Comparison of ENCODE assay signal across 11 mouse cellular contexts in genomic region chr14:54609962-54610361, GRCm38 (mm10). TPM values are rescaled to one million over a fixed set of nuclear protein-coding genes. Genes with fewer than 3 reads are reported as not detected.
DNase-seq lines count a peak whose midpoint lies in the region; ATAC-seq and TF ChIP-seq lines count a peak whose summit lies in the region.
"Had no signal": no experiment of that assay in that cellular context is flagged by ENCODE, and none has a peak within 500 bp of the region (broad histone marks: within the 10 kb centered on the region; RNA-seq: fewer than 3 reads in every experiment).

No protein-coding gene starts in this region.

- H3K9me3 ChIP-seq in liver, embryonic 11.5 days (ENCODE audit: control insufficient read depth, low read length), result no peaks in the 10 kb centered on the region
- H3K9me3 ChIP-seq: embryonic facial prominence, embryonic 12.5 days; liver, embryonic 15.5 days had no signal

- no peak for TF ChIP-seq POLR2A in small intestine, adult 2 months (IDR thresholded peaks at IDR 0.05; ENCODE audit: low read depth, low read length)

- TF ChIP-seq CTCF in small intestine, adult 2 months (IDR thresholded peaks at IDR 0.05; ENCODE audit: extremely low read depth, insufficient read length, insufficient replicate concordance, low read depth, low read length), result 0 out of 2 replicates have a peak, but pooled peaks have one; percentile 25

- H3K4me3 ChIP-seq in liver, embryonic 11.5 days (ENCODE audit: low read depth, low read length), result no peak overlapping the region
- H3K4me3 ChIP-seq in small intestine, adult 2 months (ENCODE audit: low read depth, low read length), result no peak overlapping the region
- H3K4me3 ChIP-seq: embryonic facial prominence, embryonic 12.5 days; liver, embryonic 15.5 days had no signal

- DNase-seq in adrenal gland, postnatal 14 days, result peak; percentile 62
- no peak for DNase-seq in adrenal gland, postnatal 4 days (ENCODE audit: low spot score in 2 of 2)
- DNase-seq in liver, result peak; percentile 34
- DNase-seq in liver, embryonic 11.5 days (ENCODE audit: low spot score), result no peak
- peak; percentile 61 for DNase-seq in embryo, embryonic 10.5 days (ENCODE audit: low spot score)
- no peak for DNase-seq in right cerebral cortex, postnatal 25 days
- no peak for DNase-seq in frontal cortex, adult 2 months (ENCODE audit: extremely low spot score in 1 of 2, low spot score in 1 of 2)

- no peak overlapping the region for H3K9ac ChIP-seq in liver, embryonic 11.5 days (ENCODE audit: low read depth, low read length)
- H3K9ac ChIP-seq: embryonic facial prominence, embryonic 12.5 days; liver, embryonic 15.5 days had no signal

- no peaks in the 10 kb centered on the region for H3K27me3 ChIP-seq in liver, embryonic 11.5 days (replicated peaks; ENCODE audit: control insufficient read depth, insufficient read depth, low read length)
- H3K27me3 ChIP-seq in small intestine, adult 2 months (ENCODE audit: control insufficient read depth, insufficient read depth, low read length), result no peaks in the 10 kb centered on the region
- H3K27me3 ChIP-seq: embryonic facial prominence, embryonic 12.5 days; liver, embryonic 15.5 days had no signal

- no peak for ATAC-seq in liver, embryonic 11.5 days (replicated peaks; ENCODE audit: low FRiP score)

- WGBS in liver, embryonic 11.5 days, result 71% methylated on average over 4 of the region's 4 CpGs
- 69% methylated on average over 4 of the region's 4 CpGs for WGBS in small intestine, adult 2 months

- no peak overlapping the region for H3K27ac ChIP-seq in liver, embryonic 11.5 days (ENCODE audit: low read depth, low read length)
- no peak overlapping the region for H3K27ac ChIP-seq in small intestine, adult 2 months (ENCODE audit: insufficient read depth, low read depth, low read length)
- H3K27ac ChIP-seq: embryonic facial prominence, embryonic 12.5 days; liver, embryonic 15.5 days had no signal

- no peaks in the 10 kb centered on the region for H3K4me1 ChIP-seq in liver, embryonic 11.5 days (replicated peaks; ENCODE audit: control insufficient read depth, insufficient read depth, low read length)
- H3K4me1 ChIP-seq in small intestine, adult 2 months (ENCODE audit: control insufficient read depth, insufficient read depth, insufficient read length, low read length), result no peaks in the 10 kb centered on the region; the same call in 1 of the 2 replicates
- H3K4me1 ChIP-seq: embryonic facial prominence, embryonic 12.5 days had no signal

- peaks cover 16% of the 10 kb centered on the region for H3K36me3 ChIP-seq in liver, embryonic 11.5 days (ENCODE audit: control insufficient read depth, insufficient read depth, low read length)
- H3K36me3 ChIP-seq in small intestine, adult 2 months (ENCODE audit: control insufficient read depth, insufficient read depth, low read length), result peaks cover 16% of the 10 kb centered on the region

- H3K4me2 ChIP-seq in liver, embryonic 11.5 days, result no peak overlapping the region
- H3K4me2 ChIP-seq: embryonic facial prominence, embryonic 12.5 days; liver, embryonic 15.5 days had no signal

RNA-seq across cellular contexts. Expression of gene 4931414P19Rik, which starts 4.2 kb away (rescaled TPM):
- 5.4 and 6.2 TPM in 2 replicates for total RNA-seq in adrenal gland, postnatal 14 days (2021)
- total RNA-seq in adrenal gland, postnatal 4 days (2021), result 1 to 10 TPM; 6.4 to 7.8 TPM
- 5.6 and 5.8 TPM in 2 replicates for polyA plus RNA-seq in liver, embryonic 11.5 days (2014; fragmentation: Nextera tagmentation; extraction: Ambion mirVana)
- polyA plus RNA-seq in small intestine, adult 2 months (2012; rRNA removed), result 2.3 and 5.6 TPM in 2 replicates
- 5.8 and 7.6 TPM in 2 replicates for polyA plus RNA-seq in frontal cortex, adult 2 months (2012; rRNA removed)

RNA-seq across cellular contexts. Expression of gene Psmb5, which starts 7.9 kb away (rescaled TPM):
- 248 and 259 TPM in 2 replicates for total RNA-seq in adrenal gland, postnatal 14 days (2021)
- total RNA-seq in adrenal gland, postnatal 4 days (2021), result 100 to 1,000 TPM; 219 to 220 TPM
- polyA plus RNA-seq in liver, embryonic 11.5 days (2014; fragmentation: Nextera tagmentation; extraction: Ambion mirVana), result 411 and 417 TPM in 2 replicates
- polyA plus RNA-seq in small intestine, adult 2 months (2012; rRNA removed), result 122 and 160 TPM in 2 replicates
- polyA plus RNA-seq in frontal cortex, adult 2 months (2012; rRNA removed), result 177 and 178 TPM in 2 replicates

RNA-seq across cellular contexts. Expression of gene Psmb11, which starts 11.3 kb away (rescaled TPM):
- not detected in 2 replicates for total RNA-seq in adrenal gland, postnatal 14 days (2021)
- not detected for total RNA-seq in adrenal gland, postnatal 4 days (2021)
- not detected in 2 replicates for polyA plus RNA-seq in liver, embryonic 11.5 days (2014; fragmentation: Nextera tagmentation; extraction: Ambion mirVana)
- not detected in 2 replicates for polyA plus RNA-seq in small intestine, adult 2 months (2012; rRNA removed)
- polyA plus RNA-seq in frontal cortex, adult 2 months (2012; rRNA removed), result 0.46 and 0.54 TPM in 2 replicates
- total RNA-seq: hematopoietic stem cell, adult 5-6 weeks had no signal
- polyA plus RNA-seq: liver, embryonic 15.5 days had no signal

RNA-seq across cellular contexts. Expression of gene Gm17606, which starts 30.8 kb away (rescaled TPM):
- not detected in 2 replicates for total RNA-seq in adrenal gland, postnatal 14 days (2021)
- total RNA-seq in adrenal gland, postnatal 4 days (2021), result not detected
- not detected in 2 replicates for polyA plus RNA-seq in liver, embryonic 11.5 days (2014; fragmentation: Nextera tagmentation; extraction: Ambion mirVana)
- not detected in 2 replicates for polyA plus RNA-seq in small intestine, adult 2 months (2012; rRNA removed)
- not detected in 2 replicates for polyA plus RNA-seq in frontal cortex, adult 2 months (2012; rRNA removed)
- total RNA-seq: hematopoietic stem cell, adult 5-6 weeks had no signal
- polyA plus RNA-seq: liver, embryonic 15.5 days had no signal

RNA-seq across cellular contexts. Expression of gene Cdh24, which starts 31.2 kb away (rescaled TPM):
- total RNA-seq in adrenal gland, postnatal 14 days (2021), result 1.7 and 2.2 TPM in 2 replicates
- 1 to 10 TPM; 4.0 to 5.2 TPM for total RNA-seq in adrenal gland, postnatal 4 days (2021)
- 1.7 and 1.9 TPM in 2 replicates for polyA plus RNA-seq in liver, embryonic 11.5 days (2014; fragmentation: Nextera tagmentation; extraction: Ambion mirVana)
- polyA plus RNA-seq in small intestine, adult 2 months (2012; rRNA removed), result 3.1 and 4.6 TPM in 2 replicates
- 15.1 and 18.1 TPM in 2 replicates for polyA plus RNA-seq in frontal cortex, adult 2 months (2012; rRNA removed)

Comparison
In these comparisons a context has a peak if more than half of its experiments do, and no peak if none do; other contexts are left out.
1. DNase-seq: peak in adrenal gland, postnatal 14 days (single experiment), liver (single experiment) and embryo, embryonic 10.5 days (single experiment); none in adrenal gland, postnatal 4 days (0 of 2), liver, embryonic 11.5 days (single experiment), right cerebral cortex, postnatal 25 days (single experiment) and frontal cortex, adult 2 months (0 of 2).